Mouse (Mus musculus): Measurements from ENCODE around the gene Ppp1r3c. TPM values are rescaled to one million over a fixed set of nuclear protein-coding genes. Genes with fewer than 3 reads are reported as not detected.
"Not testable (repeated sequence)": the region's sequence is repeated elsewhere in the genome, so short reads cannot be mapped to it uniquely, and the experiment has no call there.

Ppp1r3c gene
- polyA plus RNA-seq, 1 experiment, result 88.4 TPM

- Histone ChIP-seq H3K4me3 (ENCODE audit: insufficient read depth, low read depth, low read length) (peak overlapping the region; percentile 29), H3K4me1 (ENCODE audit: control insufficient read depth, insufficient read depth, insufficient read length, low read length) (peaks cover 20% of the 10 kb centered on the region), H3K27ac (replicated peaks; ENCODE audit: low read depth, low read length) (peak overlapping the region; percentile 67)
Measured at GRCm38 (mm10) chr19:36734308-36735038, 2.0 kb downstream of the Ppp1r3c start.

- peak overlapping the region; percentile 67; the same call in 1 of the 2 replicates for H3K27ac ChIP-seq (replicated peaks; ENCODE audit: low read depth, low read length)
- no peak overlapping the region for H3K4me3 ChIP-seq (ENCODE audit: insufficient read depth, low read depth, low read length)
- peaks cover 20% of the 10 kb centered on the region for H3K4me1 ChIP-seq (ENCODE audit: control insufficient read depth, insufficient read depth, insufficient read length, low read length)
Measured at GRCm38 (mm10) chr19:36733191-36733943, 3.1 kb downstream of the Ppp1r3c start.

- Histone ChIP-seq H3K4me1 (ENCODE audit: control insufficient read depth, insufficient read depth, insufficient read length, low read length) (peaks cover 18% of the 10 kb centered on the region), H3K27ac (replicated peaks; ENCODE audit: low read depth, low read length) (no peak overlapping the region), H3K4me3 (ENCODE audit: insufficient read depth, low read depth, low read length) (no peak overlapping the region)
Measured at GRCm38 (mm10) chr19:36731310-36731709, 5.1 kb downstream of the Ppp1r3c start.

- H3K4me1 ChIP-seq (ENCODE audit: control insufficient read depth, insufficient read depth, insufficient read length, low read length), result peaks cover 18% of the 10 kb centered on the region
- not testable (repeated sequence) for H3K4me3 ChIP-seq (ENCODE audit: insufficient read depth, low read depth, low read length); H3K27ac ChIP-seq (replicated peaks; ENCODE audit: low read depth, low read length)
Measured at GRCm38 (mm10) chr19:36730414-36730813, 6.0 kb downstream of the Ppp1r3c start.

GRCm38 (mm10) chr19:36728741-36729460 is 7.6 kb downstream of the Ppp1r3c start:
- Histone ChIP-seq H3K4me1 (ENCODE audit: control insufficient read depth, insufficient read depth, insufficient read length, low read length) (peaks cover 13% of the 10 kb centered on the region), H3K27ac (replicated peaks; ENCODE audit: low read depth, low read length) (peak overlapping the region; percentile 51), H3K4me3 (ENCODE audit: insufficient read depth, low read depth, low read length) (0 out of 2 replicates have a peak overlapping the region, but pooled peaks have one; percentile 8)

- no peak overlapping the region for H3K4me3 ChIP-seq (ENCODE audit: insufficient read depth, low read depth, low read length)
Measured at GRCm38 (mm10) chr19:36724970-36725369, 11.5 kb downstream of the Ppp1r3c start.

GRCm38 (mm10) chr19:36721139-36721538 is 15.3 kb downstream of the Ppp1r3c start:
- H3K4me3 ChIP-seq (ENCODE audit: insufficient read depth, low read depth, low read length), result no peak overlapping the region
- no peak overlapping the region for H3K27ac ChIP-seq (replicated peaks; ENCODE audit: low read depth, low read length)
- H3K4me1 ChIP-seq (ENCODE audit: control insufficient read depth, insufficient read depth, insufficient read length, low read length), result no peaks in the 10 kb centered on the region

More at GRCm38 (mm10) chr19:36724970-36725369, 11.5 kb downstream of the Ppp1r3c start:
- 0 out of 2 replicates have a peak, but pooled peaks cover 2% of the 10 kb centered on the region for H3K4me1 ChIP-seq (ENCODE audit: control insufficient read depth, insufficient read depth, insufficient read length, low read length)
- no peak overlapping the region for H3K27ac ChIP-seq (replicated peaks; ENCODE audit: low read depth, low read length)

- Histone ChIP-seq H3K4me3 (ENCODE audit: insufficient read depth, low read depth, low read length) (no peak overlapping the region), H3K27ac (replicated peaks; ENCODE audit: low read depth, low read length) (no peak overlapping the region), H3K4me1 (ENCODE audit: control insufficient read depth, insufficient read depth, insufficient read length, low read length) (no peaks in the 10 kb centered on the region)
Measured at GRCm38 (mm10) chr19:36716221-36716620, 20.2 kb downstream of the Ppp1r3c start.

GRCm38 (mm10) chr19:36715591-36715990 is 20.9 kb downstream of the Ppp1r3c start:
- no peaks in the 10 kb centered on the region for H3K4me1 ChIP-seq (ENCODE audit: control insufficient read depth, insufficient read depth, insufficient read length, low read length)
- no peak overlapping the region for H3K4me3 ChIP-seq (ENCODE audit: insufficient read depth, low read depth, low read length)

GRCm38 (mm10) chr19:36714492-36714891 is 22.0 kb downstream of the Ppp1r3c start:
- no peaks in the 10 kb centered on the region for H3K4me1 ChIP-seq (ENCODE audit: control insufficient read depth, insufficient read depth, insufficient read length, low read length)
- no peak overlapping the region for H3K27ac ChIP-seq (replicated peaks; ENCODE audit: low read depth, low read length)
- H3K4me3 ChIP-seq (ENCODE audit: insufficient read depth, low read depth, low read length), result no peak overlapping the region

More at GRCm38 (mm10) chr19:36715591-36715990, 20.9 kb downstream of the Ppp1r3c start:
- H3K27ac ChIP-seq (replicated peaks; ENCODE audit: low read depth, low read length), result no peak overlapping the region

- no peak overlapping the region for H3K4me3 ChIP-seq (ENCODE audit: insufficient read depth, low read depth, low read length)
- no peaks in the 10 kb centered on the region for H3K4me1 ChIP-seq (ENCODE audit: control insufficient read depth, insufficient read depth, insufficient read length, low read length)
- H3K27ac ChIP-seq (replicated peaks; ENCODE audit: low read depth, low read length), result no peak overlapping the region
Measured at GRCm38 (mm10) chr19:36713092-36713491, 23.4 kb downstream of the Ppp1r3c start.

GRCm38 (mm10) chr19:36706195-36706594 is 30.3 kb downstream of the Ppp1r3c start:
- peaks cover 16% of the 10 kb centered on the region; the same call in 1 of the 2 replicates for H3K4me1 ChIP-seq (ENCODE audit: control insufficient read depth, insufficient read depth, insufficient read length, low read length)
- peak overlapping the region; percentile 77 for H3K27ac ChIP-seq (replicated peaks; ENCODE audit: low read depth, low read length)
- no peak overlapping the region for H3K4me3 ChIP-seq (ENCODE audit: insufficient read depth, low read depth, low read length)

GRCm38 (mm10) chr19:36705286-36706146 is 30.9 kb downstream of the Ppp1r3c start:
- Histone ChIP-seq H3K4me1 (ENCODE audit: control insufficient read depth, insufficient read depth, insufficient read length, low read length) (peaks cover 19% of the 10 kb centered on the region; the same call in 1 of the 2 replicates), H3K4me3 (ENCODE audit: insufficient read depth, low read depth, low read length) (no peak overlapping the region), H3K27ac (replicated peaks; ENCODE audit: low read depth, low read length) (peak overlapping the region; percentile 77)

- H3K27ac ChIP-seq (replicated peaks; ENCODE audit: low read depth, low read length), result no peak overlapping the region
- H3K4me3 ChIP-seq (ENCODE audit: insufficient read depth, low read depth, low read length), result no peak overlapping the region
- peaks cover 19% of the 10 kb centered on the region; the same call in 1 of the 2 replicates for H3K4me1 ChIP-seq (ENCODE audit: control insufficient read depth, insufficient read depth, insufficient read length, low read length)
Measured at GRCm38 (mm10) chr19:36704763-36705162, 31.7 kb downstream of the Ppp1r3c start.
